Mouse (Mus musculus): Measurements from ENCODE around the gene Zfp791. TPM values are rescaled to one million over a fixed set of nuclear protein-coding genes. Genes with fewer than 3 reads are reported as not detected.

Gene Zfp791
- polyA plus RNA-seq, 1 experiment from 2014 or later, result 2.0 TPM

DNA sequence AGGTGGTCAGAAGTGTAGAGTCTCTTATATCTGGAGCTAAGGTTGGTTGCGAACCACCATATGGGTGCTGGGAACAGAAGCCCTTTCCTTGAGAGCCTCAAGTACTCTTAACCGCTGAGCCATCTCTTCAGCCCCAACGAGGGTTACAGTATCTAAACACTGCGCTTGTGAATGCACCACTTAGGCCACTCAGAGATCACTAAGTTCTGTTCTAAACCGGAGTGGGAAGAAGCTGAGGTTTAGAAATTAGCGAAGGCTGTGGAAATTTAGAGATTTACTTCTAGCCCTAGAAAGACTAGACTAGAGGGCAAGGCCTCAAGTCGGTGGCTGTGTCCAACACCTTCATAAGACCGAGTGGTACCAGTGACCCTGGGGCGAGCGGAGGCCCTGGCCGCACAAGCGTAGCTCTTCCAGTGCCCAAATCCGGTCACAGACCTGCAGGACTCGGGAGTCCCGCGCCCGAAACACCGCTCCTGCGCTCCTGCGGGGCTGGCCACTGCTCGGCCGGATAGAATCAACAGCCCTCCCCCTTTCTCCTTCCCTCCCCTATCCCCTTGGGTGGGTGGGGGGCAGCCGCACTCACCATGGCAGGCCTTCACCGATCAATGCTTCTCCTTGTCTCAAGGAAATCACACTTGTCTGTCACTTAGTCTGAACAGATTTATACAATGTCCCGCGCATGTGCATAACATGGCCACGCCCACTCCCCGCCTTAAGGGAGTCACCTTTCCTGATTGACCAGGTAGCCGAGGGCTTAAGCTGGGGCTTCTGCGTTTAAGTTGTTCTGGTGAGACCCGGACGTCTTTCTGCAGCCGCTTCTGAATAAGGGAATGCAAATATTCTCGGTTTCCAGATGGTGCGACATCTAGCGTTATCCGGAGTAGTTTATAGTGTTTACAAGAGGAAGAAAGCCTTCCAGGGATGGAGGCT is 3.6 kb downstream of the Zfp791 start:
- no peaks in the 10 kb centered on the region for H3K36me3 ChIP-seq (replicated peaks; ENCODE audit: control insufficient read depth, insufficient read depth, low read depth, low read length)
- ATAC-seq (replicated peaks; ENCODE audit: insufficient number of reproducible peaks, low FRiP score, low TSS enrichment, low read depth), result peak; percentile 87
- DNase-seq (ENCODE audit: low spot score), result peak; percentile 93

DNA sequence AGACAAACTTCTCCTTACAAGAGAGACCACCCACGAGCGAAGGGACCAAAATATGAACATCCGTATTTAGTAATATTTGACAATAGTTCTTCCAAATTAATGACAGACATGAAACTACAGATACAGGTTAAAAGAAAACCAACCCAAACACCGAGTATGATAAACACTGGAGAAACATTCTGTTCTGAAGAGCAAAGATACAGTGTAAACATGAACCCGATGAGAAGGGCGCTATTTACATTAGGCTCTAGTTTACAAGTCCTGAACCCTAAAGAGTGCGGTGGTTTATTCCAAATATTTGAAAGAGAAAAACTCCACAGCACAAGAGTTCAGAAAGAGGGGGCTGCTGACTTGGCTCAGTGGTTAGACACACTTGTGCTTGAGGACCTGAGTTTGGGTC is 5.9 kb downstream of the Zfp791 start:
- no peak for ATAC-seq (replicated peaks; ENCODE audit: insufficient number of reproducible peaks, low FRiP score, low TSS enrichment, low read depth)

More for the DNA sequence above, 3.6 kb downstream of the Zfp791 start:
- H3K4me1 ChIP-seq (ENCODE audit: control insufficient read depth, insufficient read depth, low read length), result no peaks in the 10 kb centered on the region
- no peak overlapping the region for H3K27ac ChIP-seq (replicated peaks; ENCODE audit: low read depth, low read length)
- H3K4me3 ChIP-seq (ENCODE audit: low read depth, low read length), result peak overlapping the region; percentile 38
- no peaks in the 10 kb centered on the region for H3K9me3 ChIP-seq (replicated peaks; ENCODE audit: control insufficient read depth, low read length)
- peak overlapping the region; percentile 61 for H3K4me2 ChIP-seq (ENCODE audit: low read depth, low read length)
- H3K9ac ChIP-seq (replicated peaks; ENCODE audit: low read length), result peak overlapping the region; percentile 63
- no peaks in the 10 kb centered on the region for H3K27me3 ChIP-seq (ENCODE audit: control insufficient read depth, insufficient read depth, low read length)
- WGBS, result 6% methylated on average over 37 of the region's 37 CpGs

DNA sequence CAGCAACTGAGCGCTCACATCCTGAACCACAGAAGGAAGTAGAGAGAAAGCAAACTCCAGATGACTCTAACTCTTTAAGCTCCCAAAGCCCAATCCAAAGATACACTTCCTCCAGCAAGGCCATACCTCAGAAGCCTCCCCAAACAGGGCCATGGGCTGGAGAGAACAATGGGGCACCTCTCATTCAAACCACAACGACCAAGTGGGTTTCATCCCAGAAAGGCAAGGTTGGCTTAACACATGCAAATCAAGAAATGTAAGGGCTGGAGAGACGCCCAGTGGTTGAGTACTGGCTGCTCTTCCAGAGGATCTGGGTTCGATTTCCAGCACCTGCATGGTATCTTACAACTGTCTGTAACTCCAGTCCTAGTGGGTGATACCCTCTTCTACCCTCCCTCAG is 7.4 kb downstream of the Zfp791 start:
- no peaks in the 10 kb centered on the region; the same call in 1 of the 2 replicates for H3K36me3 ChIP-seq (replicated peaks; ENCODE audit: control insufficient read depth, insufficient read depth, low read depth, low read length)
- H3K9ac ChIP-seq (replicated peaks; ENCODE audit: low read length), result no peak overlapping the region
- H3K4me1 ChIP-seq (ENCODE audit: control insufficient read depth, insufficient read depth, low read length), result no peaks in the 10 kb centered on the region
- 74% methylated on average over 4 of the region's 4 CpGs for WGBS
- H3K4me3 ChIP-seq (ENCODE audit: low read depth, low read length), result no peak overlapping the region
- no peak overlapping the region for H3K4me2 ChIP-seq (ENCODE audit: low read depth, low read length)
- H3K27me3 ChIP-seq (ENCODE audit: control insufficient read depth, insufficient read depth, low read length), result no peaks in the 10 kb centered on the region
- ATAC-seq (replicated peaks; ENCODE audit: insufficient number of reproducible peaks, low FRiP score, low TSS enrichment, low read depth) (no peak), DNase-seq (ENCODE audit: low spot score) (no peak)
- H3K9me3 ChIP-seq (replicated peaks; ENCODE audit: control insufficient read depth, low read length), result no peaks in the 10 kb centered on the region
- H3K27ac ChIP-seq (replicated peaks; ENCODE audit: low read depth, low read length), result no peak overlapping the region

More for the DNA sequence above, 5.9 kb downstream of the Zfp791 start:
- Histone ChIP-seq H3K27me3 (ENCODE audit: control insufficient read depth, insufficient read depth, low read length) (no peaks in the 10 kb centered on the region), H3K9me3 (replicated peaks; ENCODE audit: control insufficient read depth, low read length) (no peaks in the 10 kb centered on the region), H3K4me3 (ENCODE audit: low read depth, low read length) (no peak overlapping the region), H3K27ac (replicated peaks; ENCODE audit: low read depth, low read length) (no peak overlapping the region), H3K9ac (replicated peaks; ENCODE audit: low read length) (no peak overlapping the region), H3K4me2 (ENCODE audit: low read depth, low read length) (no peak overlapping the region), H3K4me1 (ENCODE audit: control insufficient read depth, insufficient read depth, low read length) (no peaks in the 10 kb centered on the region), H3K36me3 (replicated peaks; ENCODE audit: control insufficient read depth, insufficient read depth, low read depth, low read length) (no peaks in the 10 kb centered on the region)
- 89% methylated on average over 7 of the region's 7 CpGs for WGBS
- DNase-seq (ENCODE audit: low spot score), result no peak

DNA sequence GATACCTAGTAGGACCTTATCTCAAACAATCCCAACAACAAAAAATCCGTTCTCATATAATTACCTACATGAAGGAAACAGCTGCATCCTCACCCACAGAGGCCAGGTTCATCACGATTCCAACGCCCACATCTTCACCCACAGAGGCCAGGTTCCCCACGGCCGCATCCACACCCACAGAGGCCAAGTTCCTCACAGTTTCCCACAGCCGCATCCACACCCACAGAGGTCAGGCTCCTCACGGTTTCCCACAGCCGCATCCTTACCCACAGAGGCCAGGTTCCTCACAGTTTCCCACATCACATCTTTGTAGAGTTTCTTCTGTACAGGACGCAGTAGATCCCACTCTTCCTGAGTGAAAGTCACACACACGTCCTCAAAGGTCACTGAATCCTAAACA is 9.7 kb downstream of the Zfp791 start:
- 94% methylated on average over 10 of the region's 10 CpGs for WGBS
- Histone ChIP-seq H3K9ac (replicated peaks; ENCODE audit: low read length) (no peak overlapping the region), H3K27ac (replicated peaks; ENCODE audit: low read depth, low read length) (no peak overlapping the region), H3K4me3 (ENCODE audit: low read depth, low read length) (no peak overlapping the region), H3K27me3 (ENCODE audit: control insufficient read depth, insufficient read depth, low read length) (no peaks in the 10 kb centered on the region), H3K36me3 (replicated peaks; ENCODE audit: control insufficient read depth, insufficient read depth, low read depth, low read length) (peaks cover 6% of the 10 kb centered on the region; the same call in 1 of the 2 replicates), H3K9me3 (replicated peaks; ENCODE audit: control insufficient read depth, low read length) (no peaks in the 10 kb centered on the region), H3K4me1 (ENCODE audit: control insufficient read depth, insufficient read depth, low read length) (no peaks in the 10 kb centered on the region), H3K4me2 (ENCODE audit: low read depth, low read length) (no peak overlapping the region)
- no peak for DNase-seq (ENCODE audit: low spot score)
- ATAC-seq (replicated peaks; ENCODE audit: insufficient number of reproducible peaks, low FRiP score, low TSS enrichment, low read depth), result no peak

DNA sequence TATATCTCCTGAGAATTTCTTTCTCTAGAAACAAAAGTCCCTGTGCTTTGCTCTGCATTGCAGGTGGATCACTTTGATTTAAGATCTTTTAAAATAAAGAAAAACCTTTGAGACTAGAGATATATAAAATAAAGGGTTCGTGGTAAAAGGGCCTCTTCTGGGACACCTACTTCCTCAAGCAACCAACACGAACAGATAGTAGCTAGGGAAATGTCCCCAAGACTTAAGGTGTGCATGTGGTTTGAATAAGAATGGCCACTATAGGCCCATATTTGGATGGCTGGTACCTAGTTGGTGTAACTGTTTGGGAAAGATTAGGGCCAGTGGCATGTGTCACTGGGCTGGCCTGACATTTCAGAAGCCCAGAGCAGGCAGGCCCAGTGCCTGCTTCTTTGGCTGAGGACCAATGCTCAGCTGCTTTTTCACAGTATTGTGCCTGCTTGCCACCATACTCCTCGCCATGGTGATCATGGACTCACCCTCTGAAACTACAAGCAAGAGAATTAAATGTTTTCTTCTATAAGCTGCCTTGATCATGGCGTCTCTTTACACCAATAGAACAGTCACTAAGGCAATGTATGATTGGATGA is 22.7 kb downstream of the Zfp791 start:
- 84% methylated on average over 4 of the region's 4 CpGs for WGBS
- no peaks in the 10 kb centered on the region for H3K4me1 ChIP-seq (ENCODE audit: control insufficient read depth, insufficient read depth, low read length)

DNA sequence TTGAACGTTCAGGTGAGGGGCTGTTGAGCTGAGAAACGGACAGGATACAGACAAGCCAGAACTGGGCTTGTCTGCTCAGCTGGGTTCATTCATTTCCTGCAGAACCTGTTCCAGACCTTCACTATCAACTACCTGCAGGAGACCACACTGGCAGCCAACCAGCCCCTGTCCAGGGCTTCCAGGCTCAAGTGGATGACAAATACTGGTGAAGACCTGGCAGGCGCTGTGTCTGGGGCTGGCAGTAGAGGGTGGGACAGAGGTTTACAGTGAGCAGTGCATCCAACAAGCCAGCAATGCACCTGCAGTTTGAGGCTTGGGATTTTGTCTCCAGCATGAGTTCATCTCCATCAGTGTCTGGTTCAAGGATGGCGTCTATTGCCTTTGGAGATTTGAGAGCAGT is 26.0 kb downstream of the Zfp791 start:
- Histone ChIP-seq H3K4me3 (ENCODE audit: low read depth, low read length) (no peak overlapping the region), H3K4me2 (ENCODE audit: low read depth, low read length) (no peak overlapping the region), H3K9me3 (replicated peaks; ENCODE audit: control insufficient read depth, low read length) (no peaks in the 10 kb centered on the region), H3K36me3 (replicated peaks; ENCODE audit: control insufficient read depth, insufficient read depth, low read depth, low read length) (no peaks in the 10 kb centered on the region; the same call in 1 of the 2 replicates), H3K9ac (replicated peaks; ENCODE audit: low read length) (no peak overlapping the region), H3K4me1 (ENCODE audit: control insufficient read depth, insufficient read depth, low read length) (no peaks in the 10 kb centered on the region), H3K27ac (replicated peaks; ENCODE audit: low read depth, low read length) (no peak overlapping the region), H3K27me3 (ENCODE audit: control insufficient read depth, insufficient read depth, low read length) (no peaks in the 10 kb centered on the region)
- DNase-seq (ENCODE audit: low spot score) (no peak), ATAC-seq (replicated peaks; ENCODE audit: insufficient number of reproducible peaks, low FRiP score, low TSS enrichment, low read depth) (no peak)
- 84% methylated on average over 4 of the region's 4 CpGs for WGBS

More for the DNA sequence above, 22.7 kb downstream of the Zfp791 start:
- no peak overlapping the region for H3K27ac ChIP-seq (replicated peaks; ENCODE audit: low read depth, low read length)
- no peak overlapping the region for H3K4me2 ChIP-seq (ENCODE audit: low read depth, low read length)
- H3K9ac ChIP-seq (replicated peaks; ENCODE audit: low read length), result no peak overlapping the region
- no peak overlapping the region for H3K4me3 ChIP-seq (ENCODE audit: low read depth, low read length)
- H3K9me3 ChIP-seq (replicated peaks; ENCODE audit: control insufficient read depth, low read length), result no peaks in the 10 kb centered on the region
- no peaks in the 10 kb centered on the region for H3K27me3 ChIP-seq (ENCODE audit: control insufficient read depth, insufficient read depth, low read length)
- H3K36me3 ChIP-seq (replicated peaks; ENCODE audit: control insufficient read depth, insufficient read depth, low read depth, low read length), result no peaks in the 10 kb centered on the region; the same call in 1 of the 2 replicates
- ATAC-seq (replicated peaks; ENCODE audit: insufficient number of reproducible peaks, low FRiP score, low TSS enrichment, low read depth), result no peak
- no peak for DNase-seq (ENCODE audit: low spot score)

DNA sequence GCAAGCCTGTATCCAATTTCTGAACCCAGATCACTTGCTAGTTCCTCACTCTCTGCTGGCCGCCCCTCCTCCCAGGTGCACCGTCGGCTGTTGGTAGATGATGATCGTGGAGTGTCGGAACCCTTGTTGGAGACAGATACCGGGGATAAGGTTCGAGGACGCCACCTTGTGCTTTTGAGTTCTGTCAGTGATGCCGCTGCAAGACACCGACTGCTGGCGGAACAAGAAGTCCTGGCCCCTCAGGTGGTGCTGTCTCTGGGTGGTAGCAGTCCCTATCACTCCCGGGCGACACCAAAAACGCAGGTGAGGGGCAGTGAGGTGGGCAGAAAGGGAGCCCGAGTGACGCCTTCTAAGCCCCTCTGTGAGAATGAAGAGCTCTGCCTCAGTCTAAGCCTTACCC is 26.7 kb downstream of the Zfp791 start:
- no peak overlapping the region for H3K9ac ChIP-seq (replicated peaks; ENCODE audit: low read length)
- no peak overlapping the region for H3K27ac ChIP-seq (replicated peaks; ENCODE audit: low read depth, low read length)
- no peak for DNase-seq (ENCODE audit: low spot score)
- no peaks in the 10 kb centered on the region for H3K4me1 ChIP-seq (ENCODE audit: control insufficient read depth, insufficient read depth, low read length)
- WGBS, result 91% methylated on average over 16 of the region's 16 CpGs
- H3K4me2 ChIP-seq (ENCODE audit: low read depth, low read length), result no peak overlapping the region
- H3K4me3 ChIP-seq (ENCODE audit: low read depth, low read length), result no peak overlapping the region
- ATAC-seq (replicated peaks; ENCODE audit: insufficient number of reproducible peaks, low FRiP score, low TSS enrichment, low read depth), result no peak
- no peaks in the 10 kb centered on the region for H3K27me3 ChIP-seq (ENCODE audit: control insufficient read depth, insufficient read depth, low read length)
- no peaks in the 10 kb centered on the region; the same call in 1 of the 2 replicates for H3K36me3 ChIP-seq (replicated peaks; ENCODE audit: control insufficient read depth, insufficient read depth, low read depth, low read length)
- H3K9me3 ChIP-seq (replicated peaks; ENCODE audit: control insufficient read depth, low read length), result no peaks in the 10 kb centered on the region

DNA sequence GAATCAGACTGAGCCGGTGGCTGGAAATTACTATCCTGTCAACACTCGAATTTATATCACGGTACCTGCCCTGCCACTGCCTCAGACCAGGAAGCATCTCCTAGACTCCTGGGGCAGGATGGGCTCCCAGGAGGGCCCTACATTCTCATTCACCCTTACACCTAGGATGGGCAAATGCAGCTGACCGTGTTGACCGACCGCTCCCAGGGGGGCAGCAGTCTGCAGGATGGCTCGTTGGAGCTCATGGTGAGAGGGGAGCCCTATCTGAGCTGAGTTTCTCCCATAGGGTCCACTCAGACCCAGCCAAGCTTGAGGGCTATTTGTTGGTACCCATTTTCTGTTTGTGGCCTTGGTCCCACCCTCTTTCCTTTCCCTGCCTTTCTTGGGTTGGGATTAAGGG is 27.3 kb downstream of the Zfp791 start:
- Histone ChIP-seq H3K9me3 (replicated peaks; ENCODE audit: control insufficient read depth, low read length) (no peaks in the 10 kb centered on the region), H3K4me1 (ENCODE audit: control insufficient read depth, insufficient read depth, low read length) (no peaks in the 10 kb centered on the region), H3K36me3 (replicated peaks; ENCODE audit: control insufficient read depth, insufficient read depth, low read depth, low read length) (no peaks in the 10 kb centered on the region; the same call in 1 of the 2 replicates), H3K4me2 (ENCODE audit: low read depth, low read length) (no peak overlapping the region), H3K4me3 (ENCODE audit: low read depth, low read length) (no peak overlapping the region), H3K27ac (replicated peaks; ENCODE audit: low read depth, low read length) (no peak overlapping the region), H3K9ac (replicated peaks; ENCODE audit: low read length) (no peak overlapping the region), H3K27me3 (ENCODE audit: control insufficient read depth, insufficient read depth, low read length) (no peaks in the 10 kb centered on the region)
- ATAC-seq (replicated peaks; ENCODE audit: insufficient number of reproducible peaks, low FRiP score, low TSS enrichment, low read depth), result no peak
- 94% methylated on average over 7 of the region's 7 CpGs for WGBS
- DNase-seq (ENCODE audit: low spot score), result no peak
